Mouse (Mus musculus): Measurements from ENCODE around the gene Erc2. TPM values are rescaled to one million over a fixed set of nuclear protein-coding genes. Genes with fewer than 3 reads are reported as not detected.

Gene Erc2
- total and polyA plus RNA-seq, 3 experiments = not detected

GRCm38 (mm10) chr14:28509441-28510340 lies 887.5 kb downstream of the Erc2 start:
- H3K9ac ChIP-seq (ENCODE audit: insufficient read depth, low read depth) = no peak overlapping the region
- no peaks in the 10 kb centered on the region for H3K4me1 ChIP-seq (ENCODE audit: control insufficient read depth in 1 of 2, insufficient read depth in 2 of 2)
- dilution Hi-C loops (cut with MboI; ENCODE audit: extremely low pct_ligation_motif_present, extremely low pct_unique_long_range_greater_than_20kb, low sequenced_read_pairs) = no loop called here
- peaks cover 82% of the 10 kb centered on the region for H3K9me3 ChIP-seq (replicated peaks; ENCODE audit: low read length)
- H3K27ac ChIP-seq (ENCODE audit: insufficient read depth, low read depth) = no peak overlapping the region
- H3K4me2 ChIP-seq (ENCODE audit: insufficient read depth, low read depth, poor library complexity, severe bottlenecking) = no peak overlapping the region
- H3K4me3 ChIP-seq (replicated peaks in 1 of 3; ENCODE audit: low read depth in 2 of 3, low read length in 2 of 3, poor library complexity in 1 of 3) = no peak overlapping the region
- no peaks in the 10 kb centered on the region for H3K36me3 ChIP-seq (replicated peaks in 1 of 2; ENCODE audit: control insufficient read depth in 1 of 2, insufficient read depth in 1 of 2, low read length in 1 of 2)
- no peaks in the 10 kb centered on the region for H3K79me2 ChIP-seq (replicated peaks; ENCODE audit: control insufficient read depth, extremely low read depth, insufficient read depth, poor library complexity, severe bottlenecking)
- in situ Hi-C loops (cut with MboI; ENCODE audit: low pct_ligation_motif_present, low pct_unique_long_range_greater_than_20kb, low sequenced_read_pairs) = no loop called here
- no peak for DNase-seq (ENCODE audit: extremely low read depth)
- H3K27me3 ChIP-seq (replicated peaks) = no peaks in the 10 kb centered on the region
- TF ChIP-seq SIN3A (IDR thresholded peaks at IDR 0.05; ENCODE audit: low read length) (no peak), KAT2A (IDR thresholded peaks at IDR 0.05; ENCODE audit: insufficient replicate concordance, low read length) (no peak), SMC3 (IDR thresholded peaks at IDR 0.05; ENCODE audit: low read depth, low read length) (no peak), POLR2A (IDR thresholded peaks at IDR 0.05; ENCODE audit: low read depth, low read length) (no peak), ZKSCAN1 (IDR thresholded peaks at IDR 0.05; ENCODE audit: borderline replicate concordance, low read depth, low read length) (no peak), E2F4 (IDR thresholded peaks at IDR 0.05; ENCODE audit: insufficient replicate concordance, low read depth, low read length) (no peak), JUN (IDR thresholded peaks at IDR 0.05; ENCODE audit: insufficient read depth, low read depth, low read length) (no peak), MAZ (IDR thresholded peaks at IDR 0.05; ENCODE audit: low read depth, low read length) (no peak), NRF1 (IDR thresholded peaks at IDR 0.05; ENCODE audit: low read depth, low read length) (no peak), MAX (IDR thresholded peaks at IDR 0.05; ENCODE audit: low read length) (no peak), TBP (conservative IDR thresholded peaks at IDR 0.05; ENCODE audit: low read depth, low read length) (no peak), MAFK (IDR thresholded peaks at IDR 0.05; ENCODE audit: insufficient replicate concordance, low read length) (no peak), EP300 (IDR thresholded peaks at IDR 0.05; ENCODE audit: low read length) (no peak), RCOR1 (conservative IDR thresholded peaks at IDR 0.05; ENCODE audit: low read depth, low read length) (no peak), CTCF (conservative IDR thresholded peaks at IDR 0.05 in 1 of 2, IDR thresholded peaks at IDR 0.05 in 1 of 2; ENCODE audit: low read depth in 2 of 2, low read length in 2 of 2) (no peak), ZMIZ1 (IDR thresholded peaks at IDR 0.05; ENCODE audit: low read depth, low read length) (no peak), USF1 (IDR thresholded peaks at IDR 0.05; ENCODE audit: low read depth, low read length) (no peak), RAD21 (IDR thresholded peaks at IDR 0.05; ENCODE audit: low read depth, low read length) (no peak), NELFE (IDR thresholded peaks at IDR 0.05; ENCODE audit: low read depth, low read length) (no peak), BHLHE40 (IDR thresholded peaks at IDR 0.05; ENCODE audit: low read depth, low read length) (no peak)

All from CH12.LX (cell line).